Mouse (Mus musculus) embryonic fibroblast, embryonic 13.5 days (primary cell): ENCODE measurements around the gene Cyp3a57. TPM values are rescaled to one million over a fixed set of nuclear protein-coding genes. Genes with fewer than 3 reads are reported as not detected.

Experiments used
- H3K27ac ChIP-seq: 2 replicates; pipeline ENCODE4 v1.5.1; 2012; ENCODE audit warnings: low read length, control low read depth, inconsistent platforms; ENCODE audit not compliant: insufficient read depth
- H3K4me1 ChIP-seq: 2 replicates; pipeline ENCODE4 v1.6.1; 2011; ENCODE audit warnings: low read length; ENCODE audit not compliant: control insufficient read depth, insufficient read depth
- H3K4me3 ChIP-seq: 2 replicates; pipeline ENCODE4 v1.5.1; 2011; ENCODE audit warnings: mild to moderate bottlenecking, control low read depth, low read length; ENCODE audit not compliant: insufficient read depth
- CTCF ChIP-seq: IDR thresholded peaks from 2 replicates; pipeline ENCODE4 v1.5.1; 2011; ENCODE audit warnings: mild to moderate bottlenecking, control low read depth, low read length, moderate library complexity, borderline replicate concordance; ENCODE audit not compliant: insufficient read depth
- POLR2A ChIP-seq: IDR thresholded peaks from 2 replicates; pipeline ENCODE4 v1.6.1; 2011; ENCODE audit warnings: low read depth, mild to moderate bottlenecking, control low read depth, low read length, moderate library complexity
- polyA plus RNA-seq: library from polyadenylated mRNA; stranded (reverse); fragments of >200 nt; gene quantifications from 2 replicates; pipeline ENCODE4 v1.2.4, GENCODE M21; 2011; ENCODE audit warnings: low read depth; ENCODE audit not compliant: missing spikeins, insufficient read length

Gene Cyp3a57
- polyA plus RNA-seq, 1 experiment: not detected

DNA sequence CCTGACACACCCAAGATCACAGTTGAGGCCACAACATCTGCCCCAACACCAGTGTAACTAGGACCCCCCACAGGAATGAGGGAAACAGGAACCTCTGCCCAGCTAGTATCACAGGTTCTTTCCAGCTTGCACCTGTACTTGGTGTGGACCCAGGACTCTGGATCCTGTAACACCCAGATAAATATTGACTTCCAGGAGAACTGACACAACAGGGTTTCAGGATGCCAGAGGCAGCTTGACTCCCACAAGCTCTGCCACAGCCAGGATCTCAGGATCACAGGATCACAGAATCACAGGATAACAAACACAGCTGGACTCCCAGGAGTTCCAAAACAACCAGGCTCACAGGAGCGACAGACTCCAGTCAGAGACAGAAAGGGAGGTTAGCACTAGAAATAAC, 77.2 kb downstream of the Cyp3a57 start:
- TF ChIP-seq POLR2A: no peak
- no peak for TF ChIP-seq CTCF
- H3K4me1 ChIP-seq: no peaks in the 10 kb centered on the region
- H3K27ac ChIP-seq: no peak overlapping the region

DNA sequence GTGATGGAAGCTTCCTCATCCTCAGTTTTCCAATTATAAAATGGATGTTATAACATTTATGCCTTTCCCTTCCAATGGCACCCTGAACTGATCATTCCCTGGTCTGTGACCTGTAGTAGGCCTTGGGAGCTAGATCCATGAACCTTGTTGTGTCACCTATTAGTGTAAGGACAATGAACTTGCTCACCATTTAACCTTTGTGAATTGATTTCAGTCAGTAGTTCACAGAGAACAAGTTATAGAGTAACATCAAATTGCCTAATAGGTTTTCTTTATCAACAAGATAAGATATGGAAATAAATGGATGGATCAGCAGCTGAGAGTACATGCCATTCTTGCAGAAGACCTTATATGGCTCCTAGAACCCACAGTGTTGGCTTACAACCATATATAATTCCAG, 85.9 kb downstream of the Cyp3a57 start:
- Histone ChIP-seq H3K4me3 (no peak overlapping the region), H3K27ac (no peak overlapping the region), H3K4me1 (no peaks in the 10 kb centered on the region)
- TF ChIP-seq CTCF: no peak

More for the DNA sequence above, 77.2 kb downstream of the Cyp3a57 start:
- no peak overlapping the region for H3K4me3 ChIP-seq

DNA sequence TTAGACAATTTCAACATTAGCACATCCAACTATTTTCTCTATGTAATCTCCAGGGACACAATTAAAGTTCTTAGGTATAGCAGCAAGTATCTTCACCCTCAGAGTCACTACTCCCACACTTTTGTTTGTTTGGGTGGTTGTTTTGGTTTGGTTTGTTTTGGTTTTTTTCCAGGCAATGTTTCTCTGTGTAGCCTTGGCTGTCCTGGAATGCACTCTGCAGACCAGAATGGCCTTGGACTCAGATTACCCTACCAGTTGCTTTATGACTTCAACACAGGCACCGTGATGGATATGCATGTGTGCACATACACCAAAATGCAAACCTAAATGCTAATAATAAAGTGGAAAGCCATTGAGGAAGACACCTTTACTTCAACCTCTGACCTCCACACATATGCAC, 88.6 kb downstream of the Cyp3a57 start:
- Histone ChIP-seq H3K4me1 (no peaks in the 10 kb centered on the region), H3K27ac (no peak overlapping the region), H3K4me3 (no peak overlapping the region)
- no peak for TF ChIP-seq POLR2A
- no peak for TF ChIP-seq CTCF

Other genes with a start within 250 kb of the Cyp3a57 start
- 328 and 384 TPM in 2 replicates for gene Arpc1b, start 231.1 kb upstream of the Cyp3a57 start, polyA plus RNA-seq
- gene Pdap1, start 205.0 kb upstream of the Cyp3a57 start, polyA plus RNA-seq: 144 and 168 TPM in 2 replicates
- 174 and 194 TPM in 2 replicates for gene Bud31, start 204.9 kb upstream of the Cyp3a57 start, polyA plus RNA-seq
- gene Ptcd1, start 178.2 kb upstream of the Cyp3a57 start, polyA plus RNA-seq: 7.6 and 10.0 TPM in 2 replicates
- gene Cpsf4, start 178.1 kb upstream of the Cyp3a57 start, polyA plus RNA-seq: 15.1 and 20.1 TPM in 2 replicates
- gene Atp5j2, start 153.2 kb upstream of the Cyp3a57 start, polyA plus RNA-seq: 218 and 245 TPM in 2 replicates
- 3.0 and 3.3 TPM in 2 replicates for gene Zkscan14, start 143.4 kb upstream of the Cyp3a57 start, polyA plus RNA-seq
- 7.6 and 10.4 TPM in 2 replicates for gene Zkscan5, start 140.7 kb upstream of the Cyp3a57 start, polyA plus RNA-seq
- 28.8 and 34.4 TPM in 2 replicates for gene Zfp655, start 113.6 kb upstream of the Cyp3a57 start, polyA plus RNA-seq
- gene Zscan25, start 64.8 kb upstream of the Cyp3a57 start, polyA plus RNA-seq: 7.2 and 8.1 TPM in 2 replicates
- not detected in 2 replicates for gene Cyp3a16, start 124.4 kb downstream of the Cyp3a57 start, polyA plus RNA-seq
- not detected in 2 replicates for gene Cyp3a41b, start 239.5 kb downstream of the Cyp3a57 start, polyA plus RNA-seq